In the genomic region with DNA sequence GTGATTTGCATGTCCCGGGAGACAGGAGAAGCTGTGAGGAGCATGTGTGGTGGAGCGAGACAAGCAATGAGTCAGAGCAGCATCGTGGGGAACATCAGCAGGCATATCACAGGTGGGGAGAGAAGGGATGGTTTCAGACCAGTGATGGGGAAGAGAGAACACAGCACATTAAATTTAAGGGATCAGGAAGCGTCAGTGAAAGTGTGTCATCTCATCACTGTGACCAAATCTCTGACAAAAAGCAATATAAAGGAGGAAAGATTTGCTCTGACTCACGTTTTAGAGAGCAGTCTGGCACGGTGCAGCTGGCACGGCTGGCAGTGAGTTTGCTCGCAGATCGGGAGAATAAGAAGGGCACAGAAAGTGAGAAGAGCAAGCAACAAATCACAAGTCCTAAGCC, we compare ENCODE assay signal across 19 mouse cellular contexts.
DNase-seq lines count a peak whose midpoint lies in the region; ATAC-seq lines count a peak whose summit lies in the region.
"Had no signal": no experiment of that assay in that cellular context is flagged by ENCODE, and none has a peak within 500 bp of the region (broad histone marks: within the 10 kb centered on the region; RNA-seq: fewer than 3 reads in every experiment).

No protein-coding gene starts in this region.

- no peaks in the 10 kb centered on the region for H3K4me1 ChIP-seq in liver, embryonic 12.5 days
- H3K4me1 ChIP-seq: liver, embryonic 13.5 days had no signal

- ATAC-seq in liver, embryonic 12.5 days = no peak
- ATAC-seq: hindbrain, postnatal 0 days had no signal

- intact Hi-C loops in left cerebral cortex, postnatal 14 days (cut with DNase I) = no loop called here

- peak; percentile 44 to 70 for DNase-seq in frontal cortex, adult 2 months (ENCODE audit: extremely low spot score in 1 of 2, low spot score in 1 of 2)
- DNase-seq in frontal cortex, postnatal 10 days (ENCODE audit: low spot score in 2 of 2) = no peak
- peak; percentile 85 for DNase-seq in right cerebral cortex, adult 18-20 months
- no peak for DNase-seq in right cerebral cortex, postnatal 4 days
- DNase-seq in left cerebral cortex, postnatal 14 days (ENCODE audit: low spot score in 2 of 2) = peak; percentile 38 to 51
- DNase-seq in heart, adult 11 months = no peak
- DNase-seq: gastrocnemius, postnatal 36 days; kidney, adult 18-20 months; liver, embryonic 13.5 days; lung, embryonic 14.5 days; thymus, postnatal 14 days had no signal

- no peak overlapping the region for H3K4me2 ChIP-seq in liver, embryonic 12.5 days
- H3K4me2 ChIP-seq: forebrain, embryonic 12.5 days; limb, embryonic 12.5 days; liver, embryonic 13.5 days; lung, embryonic 14.5 days; midbrain, embryonic 11.5 days had no signal

- H3K27ac ChIP-seq in liver, embryonic 12.5 days = no peak overlapping the region
- H3K27ac ChIP-seq: forebrain, embryonic 12.5 days; hindbrain, postnatal 0 days; kidney, postnatal 0 days; limb, embryonic 12.5 days; liver, embryonic 13.5 days; macrophage; stomach, postnatal 0 days had no signal

- H3K27me3 ChIP-seq in liver, embryonic 12.5 days (replicated peaks) = no peaks in the 10 kb centered on the region
- H3K27me3 ChIP-seq: forebrain, embryonic 12.5 days; limb, embryonic 12.5 days; liver, embryonic 13.5 days had no signal

- H3K9me3 ChIP-seq in liver, embryonic 12.5 days (replicated peaks) = no peaks in the 10 kb centered on the region
- H3K9me3 ChIP-seq: forebrain, embryonic 12.5 days; limb, embryonic 12.5 days; liver, embryonic 13.5 days had no signal

- WGBS in liver, embryonic 12.5 days (ENCODE audit: insufficient replicate concordance) = 63% methylated on average over 9 of the region's 9 CpGs

- H3K36me3 ChIP-seq in liver, embryonic 12.5 days = no peaks in the 10 kb centered on the region
- H3K36me3 ChIP-seq: forebrain, embryonic 12.5 days; limb, embryonic 12.5 days; liver, embryonic 13.5 days had no signal

- H3K4me3 ChIP-seq in liver, embryonic 12.5 days = no peak overlapping the region
- H3K4me3 ChIP-seq: forebrain, embryonic 12.5 days; limb, embryonic 12.5 days; liver, embryonic 13.5 days had no signal

- no peak overlapping the region for H3K9ac ChIP-seq in liver, embryonic 12.5 days
- H3K9ac ChIP-seq: forebrain, embryonic 12.5 days; limb, embryonic 12.5 days; liver, embryonic 13.5 days; lung, embryonic 14.5 days had no signal

Comparison
In these comparisons a context has a peak if more than half of its experiments do, and no peak if none do; other contexts are left out.
1. DNase-seq: peak in frontal cortex, adult 2 months (2 of 2), right cerebral cortex, adult 18-20 months (single experiment) and left cerebral cortex, postnatal 14 days (2 of 2); none in frontal cortex, postnatal 10 days (0 of 2), right cerebral cortex, postnatal 4 days (single experiment) and heart, adult 11 months (single experiment).